Mouse (Mus musculus) heart, adult 2 months (tissue): ENCODE results near the gene Dnajc10. TPM values are rescaled to one million over a fixed set of nuclear protein-coding genes. Genes with fewer than 3 reads are reported as not detected.
A peak's percentile ranks its signal among the peaks of the same experiment; 100 is the strongest.

Experiments used
- DNase-seq, 2 experiments: peaks; one replicate each; pipeline ENCODE4 v3.0.0; 2021
- H3K27ac ChIP-seq: fragments of 200-600 bp; 2 replicates; pipeline ENCODE4 v1.8.1; 2022
- H3K27me3 ChIP-seq: fragments of 200-500 bp; 2 replicates; pipeline ENCODE4 v1.6.1; 2012; ENCODE audit warnings: mild to moderate bottlenecking, low read length, inconsistent platforms, mixed read lengths; ENCODE audit not compliant: control insufficient read depth, insufficient read depth
- H3K36me3 ChIP-seq: fragments of 200-500 bp; 2 replicates; pipeline ENCODE4 v1.6.1; 2012; ENCODE audit warnings: low read length, inconsistent platforms; ENCODE audit not compliant: control insufficient read depth, insufficient read depth
- H3K4me1 ChIP-seq: fragments of 200-500 bp; 2 replicates; pipeline ENCODE4 v1.6.1; 2011; ENCODE audit warnings: low read length; ENCODE audit not compliant: control insufficient read depth, insufficient read depth
- H3K4me3 ChIP-seq: fragments of 200-600 bp; 2 replicates; pipeline ENCODE4 v1.8.1; 2022
- H3K79me2 ChIP-seq: fragments of 200-500 bp; replicated peaks from 2 replicates; pipeline ENCODE4 v1.6.1; 2012; ENCODE audit warnings: mild to moderate bottlenecking, inconsistent platforms, low read length, moderate library complexity, mixed read lengths; ENCODE audit not compliant: control insufficient read depth, insufficient read depth
- H3K9ac ChIP-seq: fragments of 200-500 bp; 2 replicates; pipeline ENCODE4 v1.6.1; 2012; ENCODE audit warnings: low read depth, mild to moderate bottlenecking, control low read depth, inconsistent platforms, low read length, mixed read lengths
- CTCF ChIP-seq: fragments of 200-600 bp; IDR thresholded peaks from 2 replicates; pipeline ENCODE4 v1.8.1; 2022; ENCODE audit warnings: antibody characterized with exemption, mild to moderate bottlenecking, moderate library complexity
- EP300 ChIP-seq: fragments of 200-500 bp; IDR thresholded peaks from 2 replicates; pipeline ENCODE4 v1.6.1; 2011; ENCODE audit warnings: low read depth, low read length, control low read depth; ENCODE audit not compliant: insufficient read depth
- POLR2A ChIP-seq: fragments of 200-500 bp; IDR thresholded peaks from 2 replicates; pipeline ENCODE4 v1.6.1; 2011; ENCODE audit warnings: mild to moderate bottlenecking, low read depth, low read length, control low read depth; ENCODE audit not compliant: insufficient read depth
- WGBS: fragments of 180-500 bp; shearing (Covaris S2); methylation state at CpG from one replicate; pipeline ENCODE4 v1.1.7; 2018; 5-methylcytosine and 5-hydroxymethylcytosine counted together
- intact Hi-C: fragments of 180-260 bp; cut with DNase I; formaldehyde crosslinking; loops from one replicate; pipeline ENCODE4 v1.15.1; 2025
- polyA plus RNA-seq: library from polyadenylated mRNA; depleted of rRNA; stranded (reverse); fragments of >200 nt; gene quantifications from 2 replicates; pipeline ENCODE4 v1.2.3, GENCODE M21; 2012
- total RNA-seq, 2 experiments: library from RNA; stranded (reverse); gene quantifications; 2 replicates each; pipeline ENCODE4 v1.2.3; 2021

Gene Dnajc10
- total and polyA plus RNA-seq, 3 experiments: 12.9 to 33.9 (median 32.6) TPM

DNA sequence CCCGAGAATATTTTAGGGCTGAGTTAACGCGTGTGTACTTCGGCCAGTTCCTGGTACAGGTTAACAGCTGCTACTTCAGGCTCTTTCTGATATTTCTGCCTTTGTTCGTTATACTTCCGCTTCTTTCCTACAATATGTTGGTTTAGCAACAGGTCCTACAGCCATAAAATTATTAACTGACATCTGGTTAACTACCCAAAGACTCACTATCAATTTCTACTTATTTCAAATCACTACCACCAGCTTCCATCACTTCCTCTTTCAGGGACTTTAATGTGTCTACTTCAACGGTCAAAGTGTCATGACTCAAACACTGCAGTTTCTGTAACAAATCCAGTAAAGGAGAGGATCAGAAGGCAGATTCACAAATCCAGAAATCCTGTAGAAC lies 418 bp upstream of the Dnajc10 start:
- intact Hi-C loops: loop anchor here (5.0 kb wide), 1 partner anchor 327 kb away; no protein-coding TSS in a partner anchor
- no peaks in the 10 kb centered on the region for H3K27me3 ChIP-seq
- 22% methylated on average over 7 of the region's 7 CpGs for WGBS
- no peaks in the 10 kb centered on the region; the same call in 1 of the 2 replicates for H3K4me1 ChIP-seq
- H3K36me3 ChIP-seq: no peaks in the 10 kb centered on the region; the same call in none of the 2 replicates
- H3K9ac ChIP-seq: no peak overlapping the region
- H3K27ac ChIP-seq: peak overlapping the region; percentile 97
- no peak for DNase-seq
- TF ChIP-seq POLR2A: no peak
- TF ChIP-seq CTCF: no peak
- TF ChIP-seq EP300: no peak
- H3K79me2 ChIP-seq: no peaks in the 10 kb centered on the region
- H3K4me3 ChIP-seq: peak overlapping the region; percentile 93

DNA sequence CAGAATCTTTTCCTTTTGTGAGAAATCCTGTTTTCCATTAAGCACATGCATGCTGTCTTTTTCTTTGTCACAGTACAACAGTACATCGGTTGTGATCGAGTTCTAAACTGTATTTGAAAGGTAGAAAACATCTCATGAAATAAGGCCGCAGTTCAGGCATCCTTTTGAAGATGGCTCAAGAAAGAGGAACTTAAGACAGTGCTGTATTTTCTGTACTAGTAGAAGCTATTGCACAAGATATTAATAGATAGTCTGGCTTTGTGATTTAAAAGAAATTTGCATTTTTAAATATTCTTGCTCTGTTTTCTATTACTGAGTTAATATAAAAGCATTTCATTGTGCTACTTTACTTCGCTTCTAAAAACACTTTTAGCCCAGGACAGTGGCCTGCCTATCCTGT lies 7.6 kb downstream of the Dnajc10 start:
- Histone ChIP-seq H3K79me2 (no peaks in the 10 kb centered on the region), H3K4me3 (no peak overlapping the region), H3K9ac (no peak overlapping the region), H3K27me3 (no peaks in the 10 kb centered on the region), H3K27ac (no peak overlapping the region), H3K36me3 (peaks cover 2% of the 10 kb centered on the region), H3K4me1 (no peaks in the 10 kb centered on the region)
- WGBS: 95% methylated on average over 4 of the region's 4 CpGs
- intact Hi-C loops: no loop called here
- TF ChIP-seq POLR2A: no peak
- TF ChIP-seq EP300: no peak
- no peak for TF ChIP-seq CTCF
- DNase-seq: no peak

DNA sequence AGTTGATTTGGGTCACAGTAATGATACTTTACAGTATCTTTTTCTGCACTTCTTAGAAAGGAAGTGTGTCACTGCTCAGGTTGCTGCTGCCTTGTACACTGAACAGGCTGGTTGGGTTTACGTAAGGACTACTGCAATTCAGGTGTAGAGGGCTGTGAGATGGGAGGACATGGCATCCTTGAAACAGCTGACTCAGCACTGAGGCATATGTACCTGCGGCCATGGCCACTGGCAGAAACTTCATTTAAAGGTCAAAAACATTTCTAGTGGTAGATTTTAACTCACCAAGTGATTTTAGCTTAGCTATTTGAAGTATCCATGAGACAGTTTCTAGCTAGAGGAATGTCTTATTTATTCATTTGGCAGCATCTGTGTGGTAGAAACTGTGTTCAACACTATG lies 10.5 kb downstream of the Dnajc10 start:
- H3K36me3 ChIP-seq: peaks cover under 1% of the 10 kb centered on the region
- no peak for DNase-seq
- intact Hi-C loops: no loop called here
- no peak overlapping the region for H3K9ac ChIP-seq
- WGBS: 94% methylated on average over 2 of the region's 2 CpGs
- TF ChIP-seq CTCF: no peak
- no peak for TF ChIP-seq POLR2A
- no peak for TF ChIP-seq EP300
- no peak overlapping the region for H3K27ac ChIP-seq
- H3K4me1 ChIP-seq: no peaks in the 10 kb centered on the region
- no peaks in the 10 kb centered on the region for H3K27me3 ChIP-seq
- H3K79me2 ChIP-seq: no peaks in the 10 kb centered on the region
- H3K4me3 ChIP-seq: no peak overlapping the region

DNA sequence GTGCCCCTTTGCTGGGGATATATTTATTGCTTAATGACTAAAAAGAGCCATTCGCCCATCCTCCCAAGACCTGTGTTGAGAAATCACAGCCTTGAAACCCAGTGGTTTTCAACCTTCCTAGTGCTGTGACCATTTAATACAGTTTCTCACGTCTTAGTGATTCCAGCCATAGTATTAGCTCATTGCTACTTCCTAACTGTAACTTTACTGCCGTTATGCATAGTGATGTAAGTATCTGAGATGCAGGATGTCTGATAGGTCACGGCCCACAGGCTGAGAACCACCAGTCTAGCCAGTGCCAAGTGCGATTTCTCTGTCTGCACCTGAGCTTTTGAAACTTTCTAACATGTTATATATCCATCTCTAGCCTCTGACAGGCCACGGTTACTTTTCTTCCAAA lies 12.0 kb downstream of the Dnajc10 start:
- H3K36me3 ChIP-seq: no peaks in the 10 kb centered on the region; the same call in 1 of the 2 replicates

DNA sequence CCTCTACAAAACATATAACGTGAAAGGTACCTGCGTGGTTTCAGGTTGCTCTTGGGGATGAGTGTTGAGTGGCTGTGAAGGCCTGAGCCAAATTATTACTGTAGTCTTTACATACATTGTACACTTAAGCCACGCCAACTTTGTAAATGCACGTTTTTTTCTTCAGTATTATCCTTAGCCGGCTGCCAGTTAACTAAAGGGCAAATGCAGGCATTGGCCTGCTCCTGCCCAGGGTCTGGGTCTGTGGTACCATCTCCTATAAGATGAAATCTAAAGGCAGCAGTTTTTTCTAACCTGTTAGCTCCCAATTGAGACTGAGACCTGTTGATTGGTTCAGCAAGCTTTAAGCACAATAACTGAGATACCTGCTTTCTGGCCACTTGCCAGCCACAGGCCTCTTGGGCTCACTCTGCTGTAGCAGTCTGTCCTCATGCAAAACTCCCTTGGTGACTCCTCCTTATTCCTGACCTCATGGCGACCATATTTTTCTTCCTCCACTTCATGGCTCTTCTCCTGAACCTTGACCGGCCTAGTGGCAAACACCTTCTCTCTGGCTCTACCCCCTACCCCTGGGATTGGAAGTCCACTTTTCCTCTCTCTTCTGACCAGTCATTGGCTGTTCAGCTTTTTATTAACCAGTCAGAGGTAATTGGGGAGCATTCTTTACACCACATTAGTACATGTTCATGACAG lies 13.8 kb downstream of the Dnajc10 start:
- WGBS: 92% methylated on average over 7 of the region's 7 CpGs
- Histone ChIP-seq H3K27ac (no peak overlapping the region), H3K27me3 (no peaks in the 10 kb centered on the region), H3K4me3 (no peak overlapping the region), H3K36me3 (no peaks in the 10 kb centered on the region), H3K9ac (no peak overlapping the region), H3K4me1 (no peaks in the 10 kb centered on the region), H3K79me2 (no peaks in the 10 kb centered on the region)
- TF ChIP-seq CTCF (no peak), EP300 (no peak), POLR2A (no peak)
- intact Hi-C loops: no loop called here
- no peak for DNase-seq

More for the DNA sequence above, 12.0 kb downstream of the Dnajc10 start:
- WGBS: 89% methylated on average over 6 of the region's 6 CpGs
- Histone ChIP-seq H3K4me3 (no peak overlapping the region), H3K4me1 (no peaks in the 10 kb centered on the region), H3K9ac (no peak overlapping the region), H3K27ac (no peak overlapping the region), H3K79me2 (no peaks in the 10 kb centered on the region), H3K27me3 (no peaks in the 10 kb centered on the region)
- intact Hi-C loops: no loop called here
- DNase-seq: no peak
- TF ChIP-seq POLR2A: no peak
- TF ChIP-seq EP300: no peak
- no peak for TF ChIP-seq CTCF

DNA sequence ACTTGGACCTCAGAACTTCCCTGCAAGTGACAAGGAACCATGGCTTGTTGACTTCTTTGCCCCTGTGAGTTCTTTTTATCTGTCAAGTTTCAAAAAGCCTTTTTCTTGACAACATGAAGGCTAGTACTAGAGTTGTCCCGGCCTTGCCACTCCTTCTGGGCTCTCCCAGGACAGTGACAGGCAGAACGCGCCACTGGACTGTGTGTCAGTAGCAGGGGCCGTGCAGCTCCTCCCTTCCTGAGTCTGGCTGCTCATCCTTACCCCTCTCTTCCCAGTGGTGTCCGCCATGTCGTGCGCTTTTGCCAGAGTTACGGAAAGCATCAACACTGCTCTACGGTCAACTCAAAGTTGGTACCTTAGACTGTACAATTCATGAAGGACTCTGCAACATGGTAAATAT lies 25.3 kb downstream of the Dnajc10 start:
- Histone ChIP-seq H3K36me3 (peaks cover 5% of the 10 kb centered on the region), H3K27ac (no peak overlapping the region), H3K27me3 (no peaks in the 10 kb centered on the region), H3K79me2 (no peaks in the 10 kb centered on the region), H3K4me3 (no peak overlapping the region), H3K9ac (no peak overlapping the region), H3K4me1 (no peaks in the 10 kb centered on the region)
- DNase-seq: no peak
- WGBS: 92% methylated on average over 9 of the region's 9 CpGs
- intact Hi-C loops: no loop called here
- TF ChIP-seq CTCF: no peak
